Mouse (Mus musculus) MEL (cell line): ENCODE results near the gene Vta1. TPM values are rescaled to one million over a fixed set of nuclear protein-coding genes. Genes with fewer than 3 reads are reported as not detected.
A peak's percentile ranks its signal among the peaks of the same experiment; 100 is the strongest.

ENCODE experiments used
- DNase-seq: peaks from one replicate; pipeline ENCODE4 v3.0.0; 2011; ENCODE audit warnings: low read depth, low spot score
- H3K27ac ChIP-seq: 2 replicates; pipeline ENCODE4 v1.5.1; 2012; ENCODE audit warnings: low read depth, mild to moderate bottlenecking, control low read depth, low read length, moderate library complexity; ENCODE audit not compliant: control insufficient read depth
- H3K27me3 ChIP-seq, 2 experiments: fragments of 150-350 bp in 1 of 2; sonication (generic) in 1 of 2; 2 replicates each; pipeline ENCODE4 v1.6.1; 2012; ENCODE audit warnings: low read length in 2 of 2, mild to moderate bottlenecking in 2 of 2, improper control_type of control experiment in 1 of 2, moderate library complexity in 1 of 2; ENCODE audit not compliant: insufficient read depth in 2 of 2, control insufficient read depth in 1 of 2
- H3K36me3 ChIP-seq, 2 experiments: 2 replicates each; pipeline ENCODE4 v1.6.1; 2012 to 2014; ENCODE audit warnings: low read length in 2 of 2, improper control_type of control experiment in 1 of 2, inconsistent platforms in 1 of 2, mild to moderate bottlenecking in 1 of 2; ENCODE audit not compliant: insufficient read depth in 2 of 2, control insufficient read depth in 1 of 2
- H3K4me1 ChIP-seq, 2 experiments: fragments of 150-350 bp in 1 of 2; sonication (generic) in 1 of 2; 2 replicates each; pipeline ENCODE4 v1.6.1; 2012; ENCODE audit warnings: low read length in 2 of 2, improper control_type of control experiment in 1 of 2, mild to moderate bottlenecking in 1 of 2; ENCODE audit not compliant: insufficient read depth in 2 of 2, control insufficient read depth in 1 of 2
- H3K4me3 ChIP-seq, 2 experiments: fragments of 150-350 bp in 1 of 2; sonication (generic) in 1 of 2; 2 replicates each; pipeline ENCODE4 v1.5.1; 2012; ENCODE audit warnings: low read depth in 2 of 2, low read length in 2 of 2, mild to moderate bottlenecking in 2 of 2, moderate library complexity in 2 of 2, control low read depth in 1 of 2, improper control_type of control experiment in 1 of 2; ENCODE audit not compliant: control insufficient read depth in 1 of 2, insufficient read depth in 1 of 2
- H3K79me2 ChIP-seq: 2 replicates; pipeline ENCODE4 v1.6.1; 2012; ENCODE audit warnings: mild to moderate bottlenecking, low read length, moderate library complexity; ENCODE audit not compliant: control insufficient read depth, poor library complexity, insufficient read depth
- H3K9ac ChIP-seq: 2 replicates; pipeline ENCODE4 v1.6.1; 2012; ENCODE audit warnings: low read depth, mild to moderate bottlenecking, control low read depth, low read length, moderate library complexity; ENCODE audit not compliant: control insufficient read depth, poor library complexity, severe bottlenecking
- H3K9me3 ChIP-seq: fragments of 150-350 bp; sonication (generic); replicated peaks from 2 replicates; pipeline ENCODE4 v1.6.1; 2012; ENCODE audit warnings: mild to moderate bottlenecking, low read length, improper control_type of control experiment, moderate library complexity; ENCODE audit not compliant: insufficient read depth
- CHD1 ChIP-seq: IDR thresholded peaks from 2 replicates; pipeline ENCODE4 v1.6.1; 2012; ENCODE audit warnings: low read depth, mild to moderate bottlenecking, inconsistent platforms, low read length, improper control_type of control experiment
- CTCF ChIP-seq, 3 experiments: IDR thresholded peaks in 2 of 3; conservative IDR thresholded peaks in 1 of 3; 2 replicates each; pipeline ENCODE4 v1.5.1; 2011 to 2012; ENCODE audit warnings: low read length in 3 of 3, low read depth in 2 of 3, mild to moderate bottlenecking in 2 of 3, improper control_type of control experiment in 1 of 3, inconsistent platforms in 1 of 3, mixed read lengths in 1 of 3, moderate library complexity in 1 of 3; ENCODE audit not compliant: control insufficient read depth in 1 of 3, insufficient read depth in 1 of 3, poor library complexity in 1 of 3, severe bottlenecking in 1 of 3
- KAT2A ChIP-seq: conservative IDR thresholded peaks from 2 replicates; pipeline ENCODE4 v1.6.1; 2012; ENCODE audit warnings: low read depth, low read length, improper control_type of control experiment, inconsistent platforms
- MEF2A ChIP-seq: IDR thresholded peaks from 2 replicates; pipeline ENCODE4 v1.6.1; 2014; ENCODE audit warnings: low read depth, mild to moderate bottlenecking, inconsistent platforms, low read length, improper control_type of control experiment; ENCODE audit not compliant: poor library complexity, insufficient replicate concordance, severe bottlenecking; ENCODE audit errors: extremely low read depth
- MYB ChIP-seq: IDR thresholded peaks from 2 replicates; pipeline ENCODE4 v1.6.1; 2011; ENCODE audit warnings: mild to moderate bottlenecking, low read depth, low read length, improper control_type of control experiment
- MYC ChIP-seq: IDR thresholded peaks from 2 replicates; pipeline ENCODE4 v1.6.1; 2011; ENCODE audit warnings: low read depth, mild to moderate bottlenecking, low read length, improper control_type of control experiment, moderate library complexity
- NELFE ChIP-seq: IDR thresholded peaks from 2 replicates; pipeline ENCODE4 v1.6.1; 2011; ENCODE audit warnings: low read depth, low read length, improper control_type of control experiment
- POLR2AphosphoS5 ChIP-seq: IDR thresholded peaks from 2 replicates; pipeline ENCODE4 v1.6.1; 2012; ENCODE audit warnings: low read depth, borderline replicate concordance, mild to moderate bottlenecking, inconsistent platforms, low read length, moderate library complexity, mixed read lengths
- SIN3A ChIP-seq: IDR thresholded peaks from 2 replicates; pipeline ENCODE4 v1.6.1; 2012; ENCODE audit warnings: low read length, improper control_type of control experiment, inconsistent platforms
- SMC3 ChIP-seq: IDR thresholded peaks from 2 replicates; pipeline ENCODE4 v1.6.1; 2011; ENCODE audit warnings: low read depth, low read length, improper control_type of control experiment
- TAL1 ChIP-seq: IDR thresholded peaks from 2 replicates; pipeline ENCODE4 v1.6.1; 2012; ENCODE audit warnings: mild to moderate bottlenecking, inconsistent platforms, low read length, moderate library complexity, mixed read lengths
- TCF12 ChIP-seq: IDR thresholded peaks from 2 replicates; pipeline ENCODE4 v1.6.1; 2014; ENCODE audit warnings: low read depth, mild to moderate bottlenecking, inconsistent platforms, low read length, improper control_type of control experiment, moderate library complexity
- USF1 ChIP-seq: IDR thresholded peaks from 2 replicates; pipeline ENCODE4 v1.6.1; 2014; ENCODE audit warnings: low read depth, mild to moderate bottlenecking, inconsistent platforms, low read length, improper control_type of control experiment, moderate library complexity
- USF2 ChIP-seq, 2 experiments: IDR thresholded peaks; 2 replicates each; pipeline ENCODE4 v1.6.1; 2011 to 2012; ENCODE audit warnings: improper control_type of control experiment in 2 of 2, low read length in 2 of 2, borderline replicate concordance in 1 of 2, inconsistent platforms in 1 of 2, low read depth in 1 of 2, mild to moderate bottlenecking in 1 of 2; ENCODE audit not compliant: insufficient read depth in 1 of 2
- ZC3H11A ChIP-seq: IDR thresholded peaks from 2 replicates; pipeline ENCODE4 v1.6.1; 2012; ENCODE audit warnings: low read depth, mild to moderate bottlenecking, inconsistent platforms, low read length, improper control_type of control experiment
- ZKSCAN1 ChIP-seq: IDR thresholded peaks from 2 replicates; pipeline ENCODE4 v1.6.1; 2012; ENCODE audit warnings: low read depth, mild to moderate bottlenecking, inconsistent platforms, low read length, improper control_type of control experiment, moderate library complexity
- ZMIZ1 ChIP-seq: IDR thresholded peaks from 2 replicates; pipeline ENCODE4 v1.6.1; 2012; ENCODE audit warnings: low read depth, mild to moderate bottlenecking, inconsistent platforms, low read length, improper control_type of control experiment, moderate library complexity
- ZNF384 ChIP-seq: IDR thresholded peaks from 2 replicates; pipeline ENCODE4 v1.6.1; 2012; ENCODE audit warnings: low read depth, mild to moderate bottlenecking, inconsistent platforms, low read length, improper control_type of control experiment
- polyA plus RNA-seq, 2 experiments: library from polyadenylated mRNA; stranded (reverse) in 1 of 2; unstranded in 1 of 2; fragments of >175 nt in 1 of 2; fragments of >200 nt in 1 of 2; gene quantifications; 2 replicates each; pipeline versions ENCODE4 v1.2.1 to v1.2.4; 2012; ENCODE audit warnings: low replicate concordance in 2 of 2, low read depth in 1 of 2; ENCODE audit not compliant: insufficient read length in 2 of 2, insufficient read depth in 1 of 2, missing spikeins in 1 of 2
- total RNA-seq: library from RNA; depleted of rRNA; stranded (reverse); fragments of 300-350 nt; gene quantifications from 2 replicates; pipeline ENCODE4 v1.2.3, GENCODE M21; 2012

Vta1 gene
- total and polyA plus RNA-seq, 3 experiments, result 51.9 to 96.5 TPM; not detected in 1

DNA sequence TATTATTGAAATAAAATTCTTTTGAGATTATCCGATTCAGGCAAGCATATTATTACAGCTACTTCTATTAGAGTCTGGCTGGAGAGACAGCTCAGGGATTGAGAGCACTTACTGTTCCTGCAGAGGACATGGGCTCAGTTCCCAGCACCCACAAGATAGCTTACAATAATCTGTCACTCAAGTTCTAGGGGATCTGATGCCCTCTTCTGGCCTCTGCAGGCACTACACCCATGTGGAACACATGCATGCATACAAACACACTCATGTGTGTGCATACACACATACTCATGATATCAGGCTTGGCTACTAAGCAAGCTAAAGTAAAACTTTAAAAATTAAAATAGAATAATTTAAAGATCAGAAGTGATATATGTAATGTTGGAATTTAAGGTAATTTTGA is 19.7 kb downstream of the Vta1 start:
- peak; percentile 36 for DNase-seq
- H3K4me1 ChIP-seq, result peaks cover 4 to 10% of the 10 kb centered on the region in 2 experiments; a peak in 3 of 4 replicates
- no peak overlapping the region for H3K4me3 ChIP-seq
- no peaks in the 10 kb centered on the region for H3K27me3 ChIP-seq
- peaks cover 3% of the 10 kb centered on the region; the same call in 1 of the 2 replicates for H3K79me2 ChIP-seq
- H3K36me3 ChIP-seq, result peaks cover 6 to 12% of the 10 kb centered on the region in 2 experiments; a peak in 3 of 4 replicates
- H3K9me3 ChIP-seq, result no peaks in the 10 kb centered on the region
- no peak overlapping the region for H3K27ac ChIP-seq
- TF ChIP-seq MYC (no peak), USF1 (no peak), SMC3 (0 out of 2 replicates have a peak, but pooled peaks have one; percentile 12), MYB (no peak), POLR2AphosphoS5 (no peak), CTCF (IDR thresholded peaks at IDR 0.05 in 2 of 3, conservative IDR thresholded peaks at IDR 0.05 in 1 of 3; ENCODE audit: control insufficient read depth in 1 of 3, insufficient read depth in 1 of 3, low read depth in 2 of 3, low read length in 3 of 3, poor library complexity in 1 of 3, severe bottlenecking in 1 of 3) (peak; percentile 23 to 48 (median 29); a peak in 5 of 6 replicates)
- no peak overlapping the region for H3K9ac ChIP-seq

DNA sequence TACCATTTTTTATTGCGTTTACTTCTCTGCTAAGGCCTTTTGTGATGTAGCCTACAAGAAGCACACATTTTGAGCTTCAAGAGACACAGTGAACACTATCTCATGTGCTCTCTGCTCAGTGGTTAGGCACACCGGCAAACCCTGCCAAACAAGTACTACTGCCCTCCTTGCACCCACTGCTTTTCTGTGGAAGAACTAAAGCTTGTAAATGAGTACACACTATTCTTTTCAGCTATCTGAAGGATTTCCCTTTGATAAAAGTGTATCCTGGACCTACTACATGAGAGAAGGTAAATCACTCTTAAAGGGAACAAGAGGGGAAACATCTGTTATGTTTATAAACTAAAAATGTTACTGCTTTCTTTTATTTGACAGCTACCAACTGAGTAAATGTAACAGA is 39.2 kb downstream of the Vta1 start:
- Histone ChIP-seq H3K4me1 (no peaks in the 10 kb centered on the region), H3K27ac (no peak overlapping the region), H3K9ac (no peak overlapping the region), H3K9me3 (no peaks in the 10 kb centered on the region), H3K4me3 (no peak overlapping the region), H3K27me3 (no peaks in the 10 kb centered on the region), H3K79me2 (no peaks in the 10 kb centered on the region), H3K36me3 (peaks cover 0 to 8% of the 10 kb centered on the region in 2 experiments; a peak in 1 of 4 replicates)
- DNase-seq, result no peak
- TF ChIP-seq MEF2A (no peak), ZMIZ1 (no peak), TAL1 (no peak), POLR2AphosphoS5 (no peak), CTCF (IDR thresholded peaks at IDR 0.05 in 2 of 3, conservative IDR thresholded peaks at IDR 0.05 in 1 of 3; ENCODE audit: control insufficient read depth in 1 of 3, insufficient read depth in 1 of 3, low read depth in 2 of 3, low read length in 3 of 3, poor library complexity in 1 of 3, severe bottlenecking in 1 of 3) (no peak), MYC (no peak), USF1 (no peak), SIN3A (no peak), ZC3H11A (no peak), CHD1 (no peak), TCF12 (no peak), ZNF384 (no peak), ZKSCAN1 (no peak), USF2 (IDR thresholded peaks at IDR 0.05; ENCODE audit: borderline replicate concordance in 1 of 2, insufficient read depth in 1 of 2, low read depth in 1 of 2, low read length in 2 of 2) (no peak), NELFE (no peak), KAT2A (no peak)
